Mouse (Mus musculus): ENCODE data around the gene Zdhhc14.

Zdhhc14 gene

DNA sequence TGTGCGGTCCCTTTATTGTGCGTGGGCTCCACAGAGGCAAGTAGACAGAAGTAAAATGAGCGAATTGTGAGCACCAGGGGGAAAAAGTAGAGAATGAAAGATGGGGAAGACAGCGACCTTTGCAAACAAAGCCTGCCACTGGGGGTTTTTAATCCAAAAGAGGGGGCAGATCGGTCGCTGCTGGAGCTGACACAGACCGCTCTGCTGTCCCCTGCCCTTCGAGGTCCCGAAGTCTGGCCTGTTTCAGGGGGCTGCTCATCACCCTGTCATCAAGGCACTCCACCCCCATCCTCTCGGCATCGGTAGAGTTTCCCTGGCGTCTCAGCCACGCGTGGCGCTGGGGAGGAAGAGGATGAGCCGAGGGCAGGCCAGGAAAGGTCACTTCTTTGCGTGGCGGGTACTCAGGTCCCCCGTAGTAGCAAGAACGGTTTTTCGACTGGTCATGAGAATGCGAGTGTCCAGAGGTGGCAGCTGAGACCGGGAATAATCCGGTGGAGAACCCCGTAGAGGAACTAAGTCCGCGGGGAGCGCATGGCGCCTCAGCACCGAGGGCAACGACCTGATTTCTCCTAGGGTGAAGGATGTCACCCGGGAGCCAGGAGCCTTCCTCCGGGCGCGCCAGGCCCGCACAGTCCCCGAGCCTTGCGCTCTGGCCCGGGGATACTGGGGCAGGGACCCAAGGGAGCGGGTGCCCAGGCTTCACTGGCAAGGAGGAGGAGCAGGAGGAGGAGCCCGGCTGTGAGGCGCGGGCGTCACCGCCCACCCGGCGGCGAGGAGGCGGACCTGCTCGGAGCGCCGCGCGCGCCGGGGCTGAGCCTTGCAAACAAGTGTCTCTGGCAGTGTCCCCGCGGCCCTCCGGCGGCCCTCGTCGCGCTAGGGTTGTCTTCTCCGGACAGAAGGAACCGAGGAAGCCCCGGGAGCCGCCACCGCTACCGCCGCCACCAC is at the start of gene Zdhhc14:
TSS of gene Zdhhc14 (plus strand) at position 757 of the 945 bp plus-strand sequence.
- peak; percentile 93 to 95 for DNase-seq

DNA sequence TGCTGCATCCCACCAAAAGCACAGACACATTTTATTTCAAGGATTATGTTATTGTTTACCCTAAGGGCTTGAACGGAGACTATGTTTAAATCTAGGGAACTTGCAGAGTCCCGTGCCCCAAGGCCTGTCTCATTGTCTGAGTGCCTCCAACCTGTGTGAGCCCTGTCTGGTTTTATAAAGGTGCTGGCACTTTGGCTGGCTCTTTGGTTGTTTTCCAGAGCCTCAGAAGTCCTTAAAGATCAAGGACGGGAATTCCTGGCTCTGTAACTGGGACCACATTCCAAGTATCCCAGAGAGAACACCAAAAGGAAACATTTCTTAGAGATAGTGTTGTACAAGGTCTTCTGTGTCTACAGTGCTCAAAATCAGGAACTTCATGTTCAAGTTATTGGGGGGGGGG is 49.1 kb upstream of the Zdhhc14 start:
- DNase-seq, result no peak

DNA sequence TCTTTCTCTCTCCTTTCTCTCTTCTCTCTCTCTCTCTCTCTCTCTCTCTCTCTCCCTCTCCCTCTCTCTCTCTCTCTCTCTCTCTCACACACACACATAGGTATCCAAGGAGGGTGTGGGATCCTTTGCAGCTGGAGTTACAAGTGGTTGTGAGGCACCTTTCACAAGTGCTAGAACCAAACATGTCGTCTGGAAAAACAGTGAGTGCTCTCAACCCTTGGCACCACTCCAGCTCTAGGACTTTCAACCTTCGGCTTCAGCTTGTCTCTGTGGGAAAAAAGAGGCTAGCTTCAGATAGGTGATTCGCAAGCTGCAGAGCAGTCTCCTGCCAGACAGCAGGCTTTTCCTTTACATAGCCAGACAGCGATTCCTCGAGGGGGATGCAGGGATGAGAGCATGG is 48.6 kb upstream of the Zdhhc14 start:
- peak in 1 of 2 experiments; percentile 22 for DNase-seq

DNA sequence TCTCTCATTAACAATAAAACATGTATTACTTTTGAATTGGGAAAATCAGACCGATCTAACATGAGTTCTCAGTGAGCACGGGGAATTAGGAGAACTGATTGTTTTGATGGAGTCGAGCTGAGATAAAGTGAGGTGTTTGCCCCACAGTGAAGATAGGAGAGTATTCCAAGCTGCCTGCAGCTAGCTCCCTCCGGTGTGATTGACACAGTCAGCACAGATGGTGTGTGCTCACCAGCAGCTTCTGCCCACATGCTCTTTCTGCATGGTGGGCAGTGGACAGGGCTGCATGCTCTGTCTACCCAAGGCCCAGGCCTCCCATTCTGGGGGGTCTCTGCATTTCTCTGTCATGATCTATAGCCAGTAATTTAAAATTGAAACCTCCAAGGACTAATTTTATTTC is 38.7 kb upstream of the Zdhhc14 start:
- no peak for DNase-seq

DNA sequence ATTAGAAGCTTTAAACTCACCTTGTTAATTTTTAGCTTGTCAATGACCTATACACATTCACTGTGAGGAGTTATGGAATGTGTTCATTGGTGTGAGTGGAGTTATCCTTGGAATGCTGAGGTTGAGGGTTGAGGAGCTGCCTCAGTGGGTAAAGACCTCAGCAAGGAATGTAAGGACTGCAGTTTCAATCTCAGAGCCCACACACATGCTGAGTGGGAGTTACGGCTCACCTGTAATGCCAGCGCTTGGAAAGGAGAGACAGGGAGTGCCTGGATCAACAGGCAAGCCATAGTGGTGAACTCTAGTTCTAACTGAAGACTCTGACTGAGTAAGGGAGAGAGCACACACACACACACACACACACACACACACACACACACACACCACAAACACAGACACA is 28.4 kb upstream of the Zdhhc14 start:
- no peak for DNase-seq

DNA sequence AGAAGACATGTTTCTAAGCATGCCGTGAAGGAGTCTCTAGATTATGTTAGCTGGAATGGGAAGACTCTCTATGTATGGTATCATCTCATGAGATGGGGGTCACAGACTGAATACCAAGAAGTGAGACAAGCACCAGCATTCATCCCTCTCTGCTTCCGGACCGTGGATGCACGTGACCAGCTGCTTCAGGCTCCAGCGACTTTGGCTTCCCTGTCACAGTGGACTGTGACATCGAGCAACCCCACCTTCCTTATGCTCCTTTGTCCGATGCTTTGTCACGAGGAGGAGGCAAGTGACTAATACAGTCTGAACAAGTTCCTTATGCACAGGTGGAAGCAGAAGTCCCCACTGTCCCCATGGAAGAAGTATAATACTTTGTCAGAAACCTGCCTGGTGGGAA is 25.6 kb upstream of the Zdhhc14 start:
- DNase-seq, result no peak

DNA sequence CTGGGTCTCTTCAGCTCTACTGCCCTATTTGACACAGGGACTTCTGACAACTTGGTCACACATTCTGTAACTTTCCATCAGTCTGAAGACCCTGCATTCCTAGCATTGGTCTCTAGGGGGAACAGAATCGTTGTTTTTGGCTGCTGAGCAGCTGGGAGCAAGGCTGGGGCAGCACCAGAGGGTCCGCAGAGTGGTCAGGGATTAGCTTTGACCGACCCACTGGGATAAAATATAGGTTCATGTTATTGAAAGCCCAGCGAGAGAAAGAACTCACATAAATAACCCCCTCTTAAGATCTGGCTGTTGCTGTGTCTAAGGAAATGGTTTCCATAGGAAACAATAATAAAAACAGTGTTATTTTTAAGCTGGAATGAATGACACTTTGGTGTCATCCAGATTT is 25.2 kb upstream of the Zdhhc14 start:
- no peak for DNase-seq

DNA sequence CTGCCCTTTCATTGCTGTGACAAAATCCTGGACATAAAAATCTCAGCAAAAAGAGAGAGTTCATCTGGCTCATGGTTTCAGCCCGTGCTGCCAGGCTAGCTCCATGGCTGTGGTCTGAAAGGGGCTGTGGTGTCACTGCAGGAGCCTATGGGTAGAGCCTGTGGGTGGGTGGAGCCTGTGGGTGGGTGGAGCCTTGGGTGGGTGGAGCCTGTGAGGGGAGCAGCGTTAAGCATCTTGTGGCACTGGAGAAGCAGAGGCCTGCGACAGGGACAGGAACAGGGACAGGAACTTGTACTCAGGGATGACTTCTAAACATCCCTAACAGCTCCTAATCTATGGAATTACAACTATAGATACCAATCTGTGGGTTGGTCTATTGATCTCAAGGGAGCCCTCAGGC is 20.1 kb upstream of the Zdhhc14 start:
- DNase-seq, result no peak

DNA sequence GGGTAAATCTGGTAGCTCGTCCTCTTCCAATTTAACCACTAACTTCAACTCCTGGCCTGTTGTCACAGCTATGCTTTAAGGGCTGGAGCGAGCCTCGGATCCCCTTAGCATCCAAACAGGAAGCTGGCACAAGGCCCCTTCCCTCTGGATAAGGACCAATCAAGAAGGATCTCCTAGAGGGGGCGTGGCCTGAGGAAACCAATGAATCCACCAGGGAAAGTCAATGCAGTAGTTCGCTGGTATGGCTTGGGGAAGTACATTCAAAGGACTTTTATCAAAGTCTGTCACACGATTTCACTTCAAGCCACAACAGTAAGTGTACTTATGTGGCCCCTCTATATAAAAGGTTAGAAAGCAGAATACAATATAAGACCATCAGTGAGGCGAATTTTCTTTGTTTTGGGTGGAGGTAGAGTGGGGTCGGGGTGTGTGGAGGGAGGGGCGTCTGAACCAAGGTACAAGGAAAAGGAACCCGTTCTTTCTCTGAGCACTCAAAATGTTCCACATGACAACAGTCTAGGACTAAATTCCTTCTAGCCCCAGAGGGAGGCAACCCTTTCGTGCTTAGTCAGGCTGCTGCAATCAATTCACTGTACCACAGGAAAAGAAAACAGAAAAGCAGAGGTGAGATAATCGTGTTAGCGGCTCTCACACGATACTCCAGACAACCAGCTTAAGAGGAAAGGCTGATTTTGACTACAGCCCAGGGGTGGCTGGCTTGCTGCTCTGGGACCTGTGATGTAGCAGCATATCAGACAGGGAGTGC is 16.2 kb upstream of the Zdhhc14 start:
- no peak for DNase-seq

DNA sequence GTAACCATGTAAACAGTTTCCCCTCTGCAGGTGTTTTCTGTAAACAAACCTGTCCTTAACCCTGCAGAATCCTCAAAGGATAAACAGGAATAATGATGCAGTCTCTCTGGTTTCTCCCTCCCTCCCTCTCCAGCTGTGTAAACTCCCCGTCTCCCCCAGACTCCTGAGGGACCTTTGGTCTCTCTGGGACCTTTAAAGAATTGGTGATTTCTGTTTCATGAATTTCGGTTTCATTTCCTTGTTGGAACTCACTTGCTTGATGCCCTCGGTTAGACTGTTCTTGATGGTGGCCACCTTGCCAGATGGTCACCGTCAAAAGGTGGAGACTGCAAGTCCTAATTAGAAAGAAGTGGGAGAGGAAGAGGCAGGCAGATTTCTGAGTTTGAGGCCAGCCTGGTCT is 8.9 kb upstream of the Zdhhc14 start:
- no peak for DNase-seq

DNA sequence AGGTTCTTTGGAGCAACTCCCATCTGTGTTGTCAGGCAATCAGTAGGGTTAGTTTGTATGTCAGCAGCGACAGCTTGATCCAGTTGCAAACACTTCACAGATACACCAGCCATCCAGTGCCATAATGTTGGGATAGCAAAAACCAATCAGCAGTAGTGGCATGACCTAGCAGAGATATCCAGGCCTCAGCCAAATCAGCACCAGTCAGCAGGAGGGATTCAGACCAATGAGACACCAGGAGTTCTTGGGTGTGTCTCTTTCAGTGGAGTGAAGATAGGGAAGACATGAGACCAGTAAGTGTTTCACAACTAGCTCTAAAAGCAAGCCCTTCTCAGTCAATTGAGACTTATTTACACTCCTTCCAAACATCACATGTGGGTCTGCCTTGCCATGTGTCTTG is 7.7 kb upstream of the Zdhhc14 start:
- DNase-seq, result no peak

DNA sequence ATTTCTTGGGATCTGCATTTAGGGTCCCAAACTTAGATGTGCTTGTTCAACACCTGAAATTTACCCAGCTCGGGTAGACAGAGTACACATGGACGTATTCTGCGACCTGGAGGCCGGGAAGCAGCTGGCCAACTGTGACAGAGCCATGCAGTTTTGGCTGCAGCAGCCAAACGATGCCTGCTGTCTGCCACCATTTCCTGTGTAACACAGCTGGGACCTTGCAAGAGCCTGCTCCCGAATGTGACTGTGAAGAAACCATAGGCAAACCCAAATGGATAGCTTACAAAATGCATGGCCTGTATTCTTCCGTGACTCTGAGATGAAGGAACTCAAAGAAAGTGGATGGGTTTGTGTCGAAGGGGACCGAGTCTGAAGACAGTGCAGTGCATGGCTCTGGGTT is 4.2 kb upstream of the Zdhhc14 start:
- DNase-seq, result peak; percentile 62 to 69

DNA sequence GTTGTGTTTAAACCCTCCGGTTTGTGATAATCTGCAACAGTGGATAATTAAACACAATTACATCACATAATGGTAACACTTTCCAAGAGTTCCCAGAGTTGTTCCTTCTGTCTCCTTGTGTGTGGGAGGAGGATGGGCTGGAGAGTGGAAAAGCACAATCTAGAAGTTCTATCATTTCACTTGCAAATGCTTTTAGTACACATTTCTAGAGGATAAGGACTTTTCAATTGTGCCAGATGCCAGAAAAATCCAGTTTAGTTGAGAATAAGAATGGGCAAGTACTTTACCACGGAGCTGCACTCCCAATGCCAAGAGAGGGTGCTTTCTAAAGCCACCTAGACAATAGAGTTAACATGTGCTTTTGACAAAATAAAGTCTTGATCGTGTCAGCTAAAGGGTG is 2.0 kb upstream of the Zdhhc14 start:
- DNase-seq, result no peak

DNA sequence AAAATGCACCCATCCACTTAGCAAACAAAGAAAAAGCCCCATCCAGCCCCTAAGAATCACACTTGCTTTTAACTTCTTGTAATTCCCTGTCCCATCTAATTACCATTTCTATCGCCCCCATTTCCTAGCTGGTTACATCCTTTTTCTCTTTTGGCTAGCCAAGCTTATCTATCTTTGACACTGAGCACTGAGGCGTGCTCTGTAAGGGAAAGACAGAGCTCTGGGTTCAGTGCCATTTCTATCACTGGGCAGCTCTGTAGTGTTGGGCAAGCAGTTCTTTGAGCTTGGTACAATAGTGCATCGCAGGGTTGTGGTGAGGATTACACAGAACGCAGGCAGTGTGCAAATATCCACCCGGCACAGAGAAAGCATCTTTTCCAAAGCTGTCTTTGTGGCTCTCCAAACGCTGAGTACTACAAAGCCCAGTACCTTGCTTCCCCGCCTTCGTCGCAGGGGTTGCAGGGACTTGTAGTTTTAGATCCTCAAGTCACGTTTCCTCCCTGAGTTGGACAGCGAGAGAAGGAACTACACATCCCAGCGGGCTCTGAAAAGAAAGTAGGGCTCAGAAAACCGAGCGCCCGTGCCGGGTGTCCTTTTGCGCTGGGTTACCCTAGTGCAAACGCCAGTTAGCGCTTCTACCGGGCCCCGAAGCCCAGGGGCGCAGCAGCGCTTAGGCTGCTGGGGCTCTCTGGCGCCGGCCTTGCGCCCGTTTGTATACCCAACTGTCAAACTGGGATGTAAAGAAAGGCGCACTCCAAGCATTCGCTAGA is 1.1 kb upstream of the Zdhhc14 start:
- peak; percentile 85 to 92 for DNase-seq

DNA sequence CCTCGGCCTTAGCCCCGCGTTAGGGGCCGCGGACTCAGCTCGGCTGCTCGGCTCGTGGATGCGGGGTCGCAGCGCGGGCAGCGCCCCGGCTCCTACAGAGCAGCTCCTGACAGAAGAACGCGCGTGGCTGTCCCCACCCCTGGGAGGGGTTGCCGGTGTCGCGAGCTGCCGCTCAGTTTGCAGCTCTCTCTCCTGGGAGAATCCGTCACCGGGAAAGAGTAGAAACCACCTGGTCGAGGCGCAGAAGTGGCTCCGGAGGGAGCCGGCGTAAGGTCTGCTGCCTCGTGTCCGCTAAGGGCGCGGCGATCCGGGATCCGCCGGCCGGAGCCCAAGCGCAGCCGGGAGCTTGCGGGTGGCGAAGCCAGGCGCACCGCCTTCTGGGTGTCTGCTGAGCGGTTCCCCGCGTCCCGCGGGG is 396 bp downstream of the Zdhhc14 start:
- DNase-seq, result no peak

DNA sequence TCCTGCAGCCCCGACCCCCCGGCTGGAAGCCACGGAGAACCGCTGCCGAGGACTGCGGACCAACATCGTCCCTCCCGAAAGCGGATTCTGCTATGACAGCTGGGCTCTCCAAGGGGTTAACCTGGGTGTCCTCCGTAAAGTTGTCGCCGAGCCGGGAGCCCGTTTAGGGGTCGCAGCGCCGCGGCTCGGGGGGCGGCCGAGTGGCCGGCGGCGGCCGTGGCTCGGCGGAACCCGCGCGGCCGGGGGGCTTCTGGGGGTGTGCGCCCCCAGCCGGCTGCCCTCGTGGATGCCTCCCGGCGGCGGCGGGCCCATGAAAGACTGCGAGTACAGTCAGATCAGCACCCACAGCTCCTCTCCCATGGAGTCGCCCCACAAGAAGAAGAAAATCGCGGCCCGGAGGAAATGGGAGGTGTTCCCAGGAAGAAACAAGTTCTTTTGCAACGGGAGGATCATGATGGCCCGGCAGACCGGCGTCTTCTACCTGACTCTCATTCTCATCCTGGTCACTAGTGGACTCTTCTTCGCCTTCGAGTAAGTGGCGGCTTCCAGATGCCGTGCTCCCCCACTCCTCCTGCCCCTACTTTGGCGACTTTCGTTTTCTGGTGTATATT is 909 bp downstream of the Zdhhc14 start:
- DNase-seq, result peak; percentile 66 to 69

DNA sequence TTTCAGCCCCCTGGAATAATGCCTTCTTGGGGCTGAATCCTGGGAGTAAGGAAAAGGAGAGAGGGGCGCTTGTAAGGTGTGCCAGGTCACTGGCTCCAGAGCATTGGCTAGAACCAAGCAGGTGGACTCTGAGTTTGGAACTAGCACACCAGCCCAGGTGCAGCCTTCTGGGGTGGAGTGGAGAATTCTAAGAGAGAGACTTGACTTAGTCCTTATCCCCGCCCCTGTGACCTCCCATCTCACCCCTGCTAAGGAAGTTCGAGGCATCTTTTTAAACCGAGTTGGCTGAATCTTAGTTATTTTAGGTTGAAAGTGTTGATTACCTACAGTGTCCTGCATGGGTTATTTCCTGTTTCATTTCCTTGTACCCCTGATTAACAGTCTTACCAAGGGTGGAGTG is 1.5 kb downstream of the Zdhhc14 start:
- DNase-seq, result peak; percentile 51 to 63

DNA sequence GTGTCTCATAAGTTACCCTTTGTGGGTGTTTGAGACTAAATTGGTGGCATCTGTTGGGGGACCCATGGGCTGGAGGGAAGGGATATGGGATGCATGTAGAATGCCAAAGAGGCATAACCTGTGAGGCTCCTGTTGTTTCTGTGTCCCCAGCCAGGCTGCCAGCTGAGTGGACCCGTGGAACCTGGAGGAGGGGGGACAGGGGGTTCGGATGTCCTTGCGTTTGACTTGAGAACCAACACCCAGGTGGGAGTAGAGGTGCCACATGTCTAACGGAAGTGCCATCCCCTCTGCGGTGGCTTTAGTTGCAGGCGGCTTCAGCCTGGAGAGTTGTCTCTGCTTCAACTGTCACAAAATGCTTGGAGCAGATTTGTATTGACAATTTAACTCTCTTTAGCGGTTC is 2.5 kb downstream of the Zdhhc14 start:
- no peak for DNase-seq

DNA sequence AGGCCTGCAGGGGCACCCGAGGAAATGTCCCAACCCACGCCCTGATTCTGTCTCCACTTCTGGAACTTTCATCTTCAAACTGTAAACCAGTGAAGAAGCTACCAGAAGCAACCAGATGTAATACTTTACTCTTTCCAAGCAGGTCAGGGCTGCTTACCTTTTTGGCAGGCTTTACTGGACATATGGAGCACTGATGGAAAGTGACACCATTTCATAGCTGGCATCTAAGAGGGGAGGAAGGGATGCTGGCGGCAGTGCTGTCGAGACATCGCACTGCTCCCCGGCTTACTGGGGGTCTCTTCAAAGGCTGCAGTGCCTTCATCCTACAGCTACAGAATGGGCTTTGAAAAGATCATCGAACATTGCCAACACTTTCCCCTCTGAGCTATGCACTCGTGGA is 5.3 kb downstream of the Zdhhc14 start:
- no peak for DNase-seq

DNA sequence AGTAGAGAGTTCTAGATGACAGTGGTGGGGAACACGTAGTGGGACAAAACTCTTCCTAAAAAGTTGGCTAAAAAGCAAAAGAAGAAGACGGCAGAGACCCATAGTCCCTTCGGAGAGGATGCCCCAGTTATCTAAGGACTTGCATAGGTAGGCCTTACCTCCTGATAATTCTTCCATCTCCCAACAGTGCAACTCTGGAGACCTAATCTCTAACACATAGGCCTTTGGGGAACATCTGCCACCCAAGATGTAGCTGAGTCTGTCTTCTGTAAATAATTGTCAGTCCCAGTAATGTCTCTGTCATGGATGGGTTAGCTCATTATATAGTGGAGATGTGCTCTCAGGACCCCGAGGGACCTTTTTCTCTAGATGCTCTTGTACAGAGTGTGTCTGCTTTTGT is 6.6 kb downstream of the Zdhhc14 start:
- DNase-seq, result no peak

DNA sequence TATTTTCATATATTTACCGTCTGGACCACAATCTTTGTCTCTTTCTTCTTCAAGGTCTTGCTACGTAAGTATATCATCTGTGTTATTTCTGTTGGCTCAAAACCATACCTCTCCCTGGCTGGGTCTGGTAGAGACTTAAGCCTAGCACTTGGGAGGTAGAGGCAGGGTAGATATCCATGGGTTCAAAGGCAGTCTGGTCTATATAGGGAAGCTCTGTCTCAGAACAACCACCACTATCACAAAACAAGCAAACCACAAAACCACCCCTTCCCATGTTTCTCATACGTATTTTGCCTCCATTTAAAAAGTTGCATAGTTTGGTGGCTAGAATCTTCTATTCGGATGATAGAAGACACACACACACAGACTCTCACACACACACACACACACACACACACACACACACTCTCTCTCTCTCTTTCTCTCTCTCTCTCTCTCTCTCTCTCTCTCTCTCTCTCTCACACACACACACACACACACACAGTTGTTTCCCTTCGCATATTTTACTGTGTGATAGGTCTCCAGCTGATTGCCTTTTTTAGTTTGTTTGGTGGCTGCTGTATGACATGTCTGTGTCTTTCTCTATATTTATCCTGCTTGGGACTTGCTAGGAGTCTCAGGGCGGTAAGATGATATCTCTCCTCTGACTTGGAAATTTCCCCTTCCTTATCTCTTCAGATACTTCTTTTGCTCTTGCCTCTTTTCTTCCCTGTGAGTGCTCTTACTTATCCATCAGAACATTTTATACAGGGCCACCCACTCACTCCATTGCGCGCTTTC is 11.8 kb downstream of the Zdhhc14 start:
- no peak for DNase-seq

DNA sequence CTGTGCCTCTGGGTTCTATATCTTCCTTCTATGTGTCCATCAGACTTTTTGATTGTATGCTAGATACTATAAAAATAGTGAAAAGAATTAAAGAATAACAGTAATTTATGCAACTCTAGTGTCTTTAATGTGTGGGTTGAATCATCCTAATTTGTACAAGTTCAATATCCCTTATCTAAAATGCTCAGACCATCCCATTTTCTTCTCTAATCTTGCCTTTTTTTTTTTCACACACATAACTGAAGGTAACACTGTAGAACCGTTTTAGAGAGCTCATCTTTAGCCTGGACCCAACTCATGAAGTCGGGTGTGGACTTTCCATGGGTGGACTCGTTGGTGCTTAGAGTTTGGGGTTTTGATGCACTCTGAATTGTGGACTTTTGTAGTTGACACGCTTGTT is 12.6 kb downstream of the Zdhhc14 start:
- DNase-seq, result no peak
